Mouse (Mus musculus) gonadal fat pad, adult 2 months (tissue): ENCODE measurements around the gene Sh2b3. TPM values are rescaled to one million over a fixed set of nuclear protein-coding genes. Genes with fewer than 3 reads are reported as not detected.

Experiments used
- DNase-seq: peaks from one replicate; pipeline ENCODE4 v3.0.0-alpha.2; 2012; ENCODE audit warnings: low read depth
- polyA plus RNA-seq: library from polyadenylated mRNA; depleted of rRNA; stranded (reverse); fragments of >200 nt; gene quantifications from 2 replicates; pipeline ENCODE4 v1.2.3, GENCODE M21; 2012; rRNA removed

Gene Sh2b3
- polyA plus RNA-seq, 1 experiment: 19.0 TPM

DNA sequence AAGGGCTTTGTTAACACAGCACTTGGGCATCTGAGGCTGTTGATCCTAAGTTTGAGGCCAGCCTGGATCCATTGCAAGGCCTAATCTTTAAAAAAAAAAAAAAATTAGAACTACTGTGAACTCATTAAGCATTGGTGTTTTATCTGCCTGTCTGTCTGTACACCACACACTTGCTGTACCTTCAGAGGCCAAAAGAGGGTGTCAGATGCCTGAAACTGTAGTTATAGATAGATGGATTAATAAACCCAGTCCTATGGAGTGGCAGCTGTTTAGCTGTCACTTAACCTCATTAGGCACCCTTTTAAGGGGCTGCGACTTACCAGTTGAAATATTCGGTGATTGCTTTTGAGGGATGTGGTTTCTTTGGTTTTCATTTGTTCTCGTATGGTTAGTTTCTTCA is 41.6 kb downstream of the Sh2b3 start:
- no peak for DNase-seq

DNA sequence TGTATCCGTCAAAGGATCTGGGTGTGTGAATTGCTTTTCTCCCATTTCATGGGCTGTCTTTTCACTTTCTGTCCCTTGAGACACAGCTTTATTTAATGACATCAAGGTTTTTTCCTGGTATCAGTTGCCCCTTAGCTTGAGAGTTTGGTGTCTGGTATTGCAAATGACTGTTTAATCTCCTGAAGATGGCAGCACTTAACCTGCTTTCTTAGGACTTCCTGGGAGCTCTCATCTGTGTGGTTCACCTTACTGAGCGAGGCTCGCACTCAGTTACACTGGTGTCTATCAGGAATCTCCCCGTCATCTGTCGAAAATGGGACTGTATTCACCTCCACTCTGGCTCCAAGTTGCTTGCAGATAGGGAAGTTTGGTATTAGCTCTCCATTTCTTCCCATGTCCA is 46.4 kb downstream of the Sh2b3 start:
- DNase-seq: no peak

DNA sequence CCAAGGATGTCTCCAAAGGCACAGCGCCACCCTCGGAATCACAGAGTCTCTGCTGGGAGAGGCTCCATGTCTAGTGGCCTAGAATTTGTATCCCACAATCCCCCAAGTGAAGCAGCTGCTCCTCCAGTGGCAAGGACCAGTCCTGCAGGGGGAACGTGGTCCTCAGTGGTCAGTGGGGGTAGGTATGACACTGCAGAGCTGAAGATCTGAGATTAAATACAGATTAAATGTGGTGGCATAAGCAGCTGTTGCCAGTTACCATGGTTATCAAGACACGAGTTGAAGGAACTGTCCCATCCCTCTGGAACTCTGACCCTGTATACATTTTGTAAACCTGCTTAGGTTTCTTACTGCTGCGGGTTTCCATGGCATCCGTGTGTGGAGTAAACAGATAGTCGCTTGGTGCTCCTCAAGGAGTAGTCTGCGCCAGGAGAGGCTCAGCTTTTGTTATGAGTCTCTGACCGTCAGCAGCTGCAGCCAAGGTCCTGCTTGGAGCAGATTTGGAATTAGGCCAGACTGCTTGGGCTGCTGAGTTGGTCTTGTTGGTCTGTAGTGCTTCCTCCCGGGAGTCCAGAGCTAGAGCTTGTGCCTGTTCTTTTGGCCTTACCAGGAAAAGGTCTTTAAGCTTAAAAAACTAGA is 53.5 kb downstream of the Sh2b3 start:
- no peak for DNase-seq

DNA sequence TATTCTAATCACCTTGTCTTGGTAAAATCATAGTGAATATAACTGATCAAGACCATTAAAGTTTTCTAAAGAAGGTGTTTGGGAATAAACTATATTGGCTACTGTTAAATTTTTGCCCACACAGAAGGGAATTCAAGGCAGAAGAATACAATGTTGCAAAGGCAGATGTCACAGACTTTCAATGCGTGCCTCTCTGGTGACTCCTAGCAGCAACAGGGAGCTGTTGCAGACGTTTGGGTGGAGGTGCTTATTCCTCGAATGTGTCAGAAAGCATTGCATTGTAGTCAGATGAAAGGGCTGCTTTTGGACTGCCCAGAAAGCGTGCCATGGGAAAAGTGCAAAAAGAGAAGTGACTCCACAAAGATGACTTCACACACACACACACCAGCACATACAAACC is 55.0 kb downstream of the Sh2b3 start:
- no peak for DNase-seq

DNA sequence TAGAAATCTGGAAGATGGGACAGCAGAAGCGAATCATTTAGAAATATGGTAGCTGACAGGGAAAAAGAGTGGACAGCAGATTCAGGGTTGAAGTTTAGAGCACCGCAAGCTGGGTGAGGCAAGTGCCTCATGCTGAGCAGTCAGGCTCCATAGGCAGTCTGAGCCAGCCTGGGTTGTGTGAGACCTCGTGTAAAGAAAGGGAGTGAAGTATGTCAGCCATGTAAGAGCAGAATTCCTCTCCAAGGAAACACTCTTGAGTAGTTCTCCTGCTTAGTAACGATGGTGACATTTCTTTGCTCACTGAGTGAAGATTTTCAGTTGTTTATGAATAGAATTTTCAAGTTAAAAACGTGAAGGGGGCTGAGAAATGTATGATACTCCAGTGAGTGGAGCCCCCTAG is 57.3 kb downstream of the Sh2b3 start:
- no peak for DNase-seq

DNA sequence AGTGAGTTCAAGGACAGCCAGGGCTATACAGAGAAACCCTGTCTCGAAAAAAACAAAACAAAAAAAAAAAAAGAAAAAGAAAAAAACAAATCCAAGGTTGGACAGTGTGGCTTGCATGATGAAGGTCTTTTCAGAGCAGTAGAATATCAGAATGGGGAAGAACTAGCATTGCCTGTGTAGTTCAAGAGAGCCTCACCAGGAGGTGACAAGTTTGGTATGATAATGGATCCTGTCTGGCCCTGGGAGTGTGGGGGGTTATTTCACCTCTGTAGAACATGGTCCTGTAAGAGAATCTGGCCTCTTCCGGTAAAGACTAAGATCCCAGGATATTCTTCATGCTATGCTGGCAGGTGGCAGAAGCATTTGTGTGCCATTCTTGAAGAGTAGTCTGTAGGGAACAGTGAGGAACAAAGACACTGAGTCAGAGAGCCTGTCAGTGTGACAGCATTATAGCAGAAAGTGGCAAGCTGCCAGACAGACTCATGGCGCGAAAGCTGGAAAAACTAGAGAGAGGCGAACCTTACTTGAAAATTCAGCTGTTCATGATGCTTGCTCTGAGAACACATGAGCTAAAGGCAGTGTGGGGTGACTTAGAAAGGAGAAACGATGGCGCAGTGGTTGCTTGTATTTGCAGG is 58.8 kb downstream of the Sh2b3 start:
- DNase-seq: no peak

DNA sequence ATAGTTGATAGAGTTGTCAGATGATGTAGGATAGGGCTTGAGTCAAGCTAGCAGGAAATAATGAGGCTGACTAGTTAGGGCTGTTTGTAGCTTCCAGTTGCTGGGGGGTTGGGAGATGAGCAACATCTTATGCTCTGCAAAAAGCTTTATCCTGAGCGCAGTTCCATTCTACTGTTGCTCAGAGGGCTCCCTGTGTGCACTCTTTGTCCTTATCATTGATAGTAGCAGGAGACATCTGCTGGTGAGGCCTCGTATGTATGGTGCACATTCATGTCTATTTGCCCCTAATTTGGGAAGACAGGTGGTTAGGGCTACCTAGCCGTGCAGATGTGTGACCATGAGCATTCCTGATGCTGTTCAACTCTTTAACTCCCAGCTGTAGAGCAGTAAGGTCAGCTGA is 65.8 kb downstream of the Sh2b3 start:
- DNase-seq: no peak

DNA sequence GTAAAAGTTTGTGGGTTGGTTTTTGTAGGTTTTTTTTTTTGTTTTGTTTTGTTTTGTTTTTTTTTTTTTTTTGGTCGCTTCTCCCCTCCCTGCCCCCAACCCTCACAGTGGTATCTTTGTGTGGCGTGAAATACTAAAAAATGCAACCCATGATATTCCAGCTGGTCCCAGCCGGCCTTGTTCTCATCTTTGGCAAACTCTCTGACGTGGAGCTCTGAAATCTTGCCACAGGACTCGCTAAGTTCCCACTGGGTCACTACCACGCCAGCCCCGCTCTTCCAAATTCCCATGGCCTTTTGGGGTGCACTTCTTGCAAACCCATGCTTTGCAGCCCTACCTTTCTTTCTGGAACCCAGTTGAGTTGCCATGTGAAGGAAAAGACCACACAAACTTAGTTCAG is 67.6 kb downstream of the Sh2b3 start:
- DNase-seq: no peak

DNA sequence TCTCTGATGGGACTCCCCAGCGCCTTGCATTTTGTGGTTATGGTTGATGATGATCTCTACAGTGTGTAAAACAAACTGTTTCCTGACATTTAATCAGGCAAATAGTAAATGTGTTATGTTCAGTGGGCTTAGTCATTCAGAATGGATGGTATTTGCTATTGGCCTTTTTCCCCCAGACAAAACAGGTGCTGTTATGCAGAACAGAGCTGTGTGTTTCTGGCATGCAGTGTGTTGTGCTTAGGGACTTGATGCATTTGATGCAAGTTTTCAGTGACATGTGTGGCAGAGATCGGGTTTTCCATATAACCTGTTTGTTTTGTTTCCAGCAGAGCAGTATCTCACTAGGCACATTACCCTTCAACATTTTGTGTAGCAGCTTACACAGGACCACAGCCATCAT is 69.9 kb downstream of the Sh2b3 start:
- no peak for DNase-seq

DNA sequence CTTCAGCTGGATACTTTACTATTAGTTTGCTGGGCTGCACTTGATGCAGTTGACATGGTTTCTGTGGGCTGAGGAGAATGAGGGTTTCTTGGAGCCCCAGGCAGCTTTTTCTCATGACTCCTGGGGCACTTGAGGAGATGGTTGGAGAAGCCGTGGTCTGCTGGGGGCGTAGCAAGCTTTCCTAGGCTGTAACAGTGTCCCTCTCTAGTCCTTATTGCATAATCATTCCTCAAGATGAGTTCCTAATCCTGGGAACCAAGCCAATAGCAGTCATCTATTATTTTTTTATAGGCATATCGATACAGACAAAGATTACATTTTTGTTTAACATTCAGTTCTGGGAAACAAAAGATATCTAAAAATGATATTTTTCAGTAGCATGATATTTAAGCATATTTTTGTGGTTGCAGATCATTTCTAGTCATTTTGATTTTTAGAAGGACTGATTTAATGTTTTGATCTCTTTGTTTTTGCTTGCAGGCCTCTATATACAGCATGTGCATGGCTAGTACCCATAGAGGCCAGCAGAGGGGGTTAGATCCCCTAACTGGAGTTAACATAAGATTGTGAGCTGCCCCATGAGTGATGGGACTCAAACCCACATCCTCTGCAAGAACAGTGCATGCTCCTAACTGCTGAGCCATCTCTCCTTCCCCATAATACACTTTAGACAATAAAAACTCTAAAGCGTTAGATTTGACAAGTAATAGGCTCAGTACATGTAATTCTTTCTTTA is 71.2 kb downstream of the Sh2b3 start:
- DNase-seq: no peak

Other genes with a start within 250 kb of the Sh2b3 start
- gene Aldh2, start 243.8 kb downstream of the Sh2b3 start, polyA plus RNA-seq: 790 and 869 TPM in 2 replicates
- gene Acad12, start 218.7 kb downstream of the Sh2b3 start, polyA plus RNA-seq: 17.4 and 21.3 TPM in 2 replicates
- 11.7 and 13.4 TPM in 2 replicates for gene Acad10, start 177.1 kb downstream of the Sh2b3 start, polyA plus RNA-seq
- gene Brap, start 177.1 kb downstream of the Sh2b3 start, polyA plus RNA-seq: 29.9 and 35.8 TPM in 2 replicates
- 70.6 and 73.8 TPM in 2 replicates for gene Atxn2, start 126.3 kb downstream of the Sh2b3 start, polyA plus RNA-seq
- gene Pheta1, start 11.3 kb upstream of the Sh2b3 start, polyA plus RNA-seq: 10.9 and 11.0 TPM in 2 replicates
- gene Cux2, start 212.5 kb upstream of the Sh2b3 start, polyA plus RNA-seq: 2.3 and 2.5 TPM in 2 replicates